Mouse (Mus musculus): ENCODE measurements around the gene Crip1.

Gene Crip1

DNA sequence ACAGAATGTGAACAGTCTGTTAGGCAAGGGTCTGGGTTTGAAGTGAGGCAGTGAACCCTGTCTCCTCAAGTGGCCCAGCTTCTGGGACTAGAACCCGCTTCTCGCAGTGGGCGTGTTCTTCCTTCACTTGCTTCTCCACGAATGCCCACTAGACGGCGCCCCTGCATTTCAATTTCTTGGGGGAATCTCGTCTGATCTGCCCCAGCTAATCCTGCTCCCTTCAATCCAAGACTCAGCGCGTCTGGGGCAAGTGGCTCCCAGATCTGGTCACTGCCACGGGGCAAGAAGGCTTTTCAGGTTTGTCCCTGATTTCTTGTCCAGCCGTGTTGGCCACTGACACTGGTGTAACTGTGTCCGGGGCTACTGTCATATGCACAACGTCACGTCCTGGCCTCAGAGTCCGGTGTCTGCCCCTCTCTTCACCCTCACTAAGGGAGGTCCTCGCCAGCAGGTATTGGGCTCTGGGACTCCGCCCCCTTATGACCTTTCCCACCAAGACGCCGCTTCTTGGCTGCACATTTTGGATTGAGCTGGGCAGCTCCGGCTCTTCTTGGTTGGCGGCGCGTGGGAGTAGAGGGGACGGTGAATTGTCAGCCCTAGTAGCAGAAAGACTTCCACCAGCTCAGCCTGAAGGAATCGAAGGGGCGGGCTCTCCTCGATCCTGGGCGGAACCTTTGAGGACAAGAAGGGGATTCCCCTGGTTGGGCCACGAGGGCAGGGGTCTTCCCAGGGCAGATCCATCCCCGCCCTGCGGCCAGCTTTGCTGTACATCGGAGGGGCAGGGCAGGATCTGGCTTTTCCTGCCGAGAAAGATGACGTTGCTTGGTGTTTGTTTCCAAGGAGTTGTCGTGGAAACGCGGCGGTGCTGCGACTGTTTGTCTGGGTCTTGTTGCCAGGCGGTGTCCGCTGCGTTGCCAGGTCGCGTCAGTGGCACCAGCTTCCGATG, at the start of gene Crip1:
Gene Crip1 (plus strand): TSS at position 205 of the 946 bp plus-strand sequence.
- in situ Hi-C loops (cut with MboI, MseI) = loop anchor here (5.0 kb wide), 2 partner anchors 41 to 274 kb away; partner anchors contain the start of gene Tmem121

GRCm38 (mm10) chr12:113097040-113097439, 49.1 kb upstream of the Crip1 start:
- in situ Hi-C loops (cut with MboI, MseI) = no loop called here

DNA sequence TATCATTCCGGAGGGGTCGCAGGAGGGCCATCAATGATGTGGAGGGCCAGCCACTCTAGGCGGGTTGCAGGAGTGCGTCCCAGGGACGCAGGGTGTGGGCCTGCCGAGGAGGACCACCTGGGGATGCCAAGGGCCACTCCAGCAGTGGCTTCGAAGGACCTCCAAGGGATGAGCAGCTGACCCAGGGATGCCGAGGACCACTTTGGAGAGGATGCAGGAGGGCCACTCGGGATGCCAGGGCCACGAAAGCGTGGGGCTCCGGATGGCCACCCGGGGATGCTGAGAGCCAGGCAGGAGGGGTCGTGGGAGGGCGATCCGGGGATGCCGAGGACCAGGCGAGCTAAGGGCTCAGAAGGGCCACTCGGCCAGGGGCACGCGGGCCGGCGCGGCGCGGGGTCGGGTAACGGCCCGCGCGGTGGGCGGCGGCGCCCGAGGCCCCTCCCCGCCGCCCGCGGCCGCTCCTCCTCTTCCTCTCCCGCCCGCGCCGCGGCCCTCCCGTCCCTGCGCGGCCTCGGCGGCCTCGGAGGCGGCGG, 48.3 kb upstream of the Crip1 start, which contains the start of gene Mta1:
Gene Mta1 (plus strand): TSS at position 530 of the 533 bp plus-strand sequence.
- in situ Hi-C loops (cut with MboI, MseI) = no loop called here

- in situ Hi-C loops (cut with MboI, MseI) = no loop called here
Observed at GRCm38 (mm10) chr12:113098530-113099151, 47.5 kb upstream of the Crip1 start.

GRCm38 (mm10) chr12:113099470-113100237, 46.5 kb upstream of the Crip1 start:
- in situ Hi-C loops (cut with MboI, MseI) = no loop called here

DNA sequence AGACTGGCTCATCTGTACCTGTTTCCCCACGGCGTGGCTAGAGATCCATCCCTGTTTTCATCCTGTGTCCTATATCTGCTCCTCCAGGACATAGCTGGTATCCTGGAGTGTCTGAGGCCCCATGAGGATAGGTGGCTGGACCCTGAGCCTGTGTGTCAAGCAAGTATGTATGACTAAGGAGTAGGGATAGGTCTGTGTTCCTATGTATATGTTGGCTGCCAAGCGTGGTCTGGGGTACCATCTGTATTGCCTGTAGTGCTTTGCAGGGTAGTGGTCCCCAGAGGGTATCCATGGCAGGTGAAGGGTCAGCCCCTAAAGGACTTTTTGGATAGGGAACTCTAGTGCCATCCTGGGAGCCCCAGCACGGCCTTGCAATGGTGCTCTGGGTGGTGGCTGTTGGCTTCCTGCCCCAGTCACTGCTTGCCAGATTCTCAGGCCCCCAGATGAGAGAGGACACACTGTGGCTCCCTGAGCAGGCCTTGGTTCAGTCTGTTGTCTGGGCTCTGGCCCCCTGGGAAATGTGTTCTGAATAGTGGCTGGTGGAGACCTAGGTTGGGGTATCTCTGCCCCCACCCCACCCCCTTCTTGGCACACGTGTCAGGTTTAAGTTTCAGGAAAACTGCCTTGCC, 45.6 kb upstream of the Crip1 start:
- in situ Hi-C loops (cut with MboI, MseI) = no loop called here

GRCm38 (mm10) chr12:113101251-113101960, 44.7 kb upstream of the Crip1 start:
- in situ Hi-C loops (cut with MboI, MseI) = no loop called here

DNA sequence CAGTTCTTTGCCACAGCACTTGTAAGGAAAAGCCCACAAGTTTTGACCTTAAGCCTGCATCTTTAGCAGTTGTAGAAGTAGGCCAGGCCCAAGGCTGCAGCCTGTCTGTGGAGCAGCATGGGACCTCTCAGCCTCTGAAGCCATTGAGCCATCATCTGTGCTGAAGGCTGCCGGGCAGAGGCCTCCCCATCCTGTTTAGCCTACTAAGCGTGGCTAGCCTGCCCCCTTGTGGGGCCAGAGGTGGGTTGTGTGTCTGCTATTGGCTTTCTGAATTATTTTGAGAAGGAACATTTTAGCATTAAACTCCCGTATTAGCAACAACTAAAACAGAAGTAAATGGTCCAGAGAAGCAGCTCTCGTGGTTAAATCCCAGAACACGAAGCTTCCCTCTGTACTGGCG, 43.7 kb upstream of the Crip1 start:
- in situ Hi-C loops (cut with MboI, MseI) = no loop called here

DNA sequence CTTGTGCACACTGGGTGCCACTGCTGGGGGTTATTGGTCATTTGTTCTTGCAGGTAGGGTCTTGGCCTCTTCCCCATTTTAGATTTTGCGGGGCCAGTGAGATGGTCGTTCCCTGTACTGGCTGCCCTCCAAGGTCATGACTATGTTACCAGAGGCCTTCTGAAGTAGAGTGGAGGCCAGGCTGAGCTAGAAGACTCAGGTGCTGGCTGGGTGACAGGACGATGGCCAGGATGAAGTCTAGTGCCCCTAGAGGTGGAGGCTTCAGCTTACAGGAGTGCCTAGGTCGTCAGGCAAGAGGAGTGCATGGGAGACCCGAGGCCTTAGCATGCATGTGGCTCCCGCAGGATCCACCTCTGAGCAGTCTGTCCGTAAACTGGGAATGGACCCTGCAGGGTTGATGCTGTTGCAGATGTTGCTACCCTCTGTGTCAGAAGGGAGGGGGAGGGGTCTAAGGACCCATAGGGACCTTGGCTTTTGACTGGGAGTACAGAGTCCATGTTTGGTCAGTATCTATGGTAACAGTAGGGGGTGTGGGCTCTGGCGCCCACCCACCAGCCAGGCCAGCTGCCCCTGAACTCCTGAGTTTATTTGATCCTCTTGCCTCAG, 42.2 kb upstream of the Crip1 start:
- in situ Hi-C loops (cut with MboI, MseI) = no loop called here

- in situ Hi-C loops (cut with MboI, MseI) = no loop called here
Observed at GRCm38 (mm10) chr12:113106386-113106785, 39.7 kb upstream of the Crip1 start.

DNA sequence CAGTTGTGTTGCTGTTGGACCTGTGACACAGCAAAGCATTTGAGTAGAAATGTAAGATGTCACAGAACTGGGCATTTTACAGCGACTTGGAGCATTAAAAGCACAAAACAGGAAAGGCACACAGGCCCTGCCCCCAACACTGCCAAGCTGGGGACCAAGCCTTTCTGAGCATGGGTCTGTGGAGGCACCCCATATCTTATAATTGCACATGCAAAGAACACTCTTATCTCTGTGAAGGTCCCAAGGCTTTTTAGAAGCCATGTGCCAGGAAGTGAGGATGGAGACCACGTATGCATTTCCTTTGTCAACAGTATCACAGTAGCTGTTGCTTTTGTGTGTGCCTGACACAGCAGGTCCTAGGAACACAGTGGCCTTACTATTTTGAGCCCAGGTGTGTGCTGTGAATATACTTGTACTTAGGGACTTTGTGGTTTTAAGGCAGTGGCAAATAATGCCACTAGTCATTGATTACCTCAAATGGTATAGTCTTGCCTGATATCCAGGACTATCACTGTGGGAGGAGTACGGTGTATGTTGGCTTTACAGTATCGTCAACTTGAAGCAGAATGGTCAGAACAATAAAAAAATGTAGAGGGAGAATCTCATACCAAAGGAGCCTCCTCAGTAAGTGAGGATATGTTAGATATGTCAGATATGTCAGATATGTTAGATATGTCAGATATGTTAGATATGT, 38.5 kb upstream of the Crip1 start:
- in situ Hi-C loops (cut with MboI, MseI) = no loop called here

- in situ Hi-C loops (cut with MboI, MseI) = no loop called here
Observed at GRCm38 (mm10) chr12:113108528-113109283, 37.4 kb upstream of the Crip1 start.

GRCm38 (mm10) chr12:113109801-113110200, 36.3 kb upstream of the Crip1 start:
- in situ Hi-C loops (cut with MboI, MseI) = no loop called here

- in situ Hi-C loops (cut with MboI, MseI) = no loop called here
Observed at GRCm38 (mm10) chr12:113114141-113114540, 32.0 kb upstream of the Crip1 start.

DNA sequence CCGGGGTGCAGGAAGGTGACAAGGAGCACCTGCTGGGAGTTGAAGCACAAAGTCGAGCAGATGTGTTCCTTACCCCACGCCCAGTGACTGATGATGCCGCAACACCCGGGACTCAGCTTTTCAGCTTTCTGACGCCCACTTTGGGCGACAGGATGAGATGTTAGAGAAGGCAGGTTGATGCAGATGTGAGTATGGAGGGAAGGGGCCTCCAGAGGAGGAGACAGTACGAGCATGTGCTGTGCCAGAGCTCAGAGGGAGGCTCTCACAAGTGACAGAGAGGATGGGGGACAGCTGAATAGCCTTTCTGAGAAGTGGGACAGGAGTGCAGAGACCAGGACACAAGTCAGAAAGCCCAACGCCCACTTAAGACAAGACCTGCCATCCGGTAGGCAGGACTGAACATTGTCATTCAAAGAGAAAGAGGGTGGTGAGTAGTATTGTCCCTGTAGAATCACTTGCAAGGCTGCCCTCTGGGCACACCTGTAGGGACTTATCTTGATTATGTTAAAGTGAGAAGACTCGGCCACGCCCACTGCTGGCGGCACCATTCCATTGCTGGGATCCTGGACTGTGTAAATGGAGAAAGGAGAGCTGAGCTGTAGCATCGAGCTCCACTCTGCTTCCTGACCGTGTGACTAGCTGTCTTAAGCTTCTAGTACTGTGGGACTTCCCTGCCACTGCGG, 31.1 kb upstream of the Crip1 start:
- in situ Hi-C loops (cut with MboI, MseI) = no loop called here

- in situ Hi-C loops (cut with MboI, MseI) = no loop called here
Observed at GRCm38 (mm10) chr12:113119516-113120410, 26.4 kb upstream of the Crip1 start.

DNA sequence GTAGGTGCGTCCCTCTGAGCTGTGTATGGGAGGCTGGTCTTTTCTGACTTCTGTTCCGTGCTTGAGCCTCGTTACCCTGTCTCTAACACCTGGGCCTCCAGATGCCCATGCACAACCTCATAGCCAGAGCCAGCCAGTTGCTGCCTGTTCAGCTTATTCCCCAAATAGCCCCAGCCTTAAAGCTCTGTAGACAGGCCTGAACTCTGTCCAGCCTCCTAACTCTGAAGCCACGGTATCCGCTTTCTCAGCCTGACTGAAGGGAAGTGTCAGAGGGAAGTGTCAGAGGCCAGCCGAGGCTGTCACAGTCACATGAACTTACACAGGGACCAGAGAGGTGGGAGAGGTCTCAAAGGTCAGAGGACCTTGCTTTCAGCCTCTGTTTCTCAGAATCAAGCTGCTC, 21.4 kb upstream of the Crip1 start:
- in situ Hi-C loops (cut with MboI, MseI) = no loop called here

Measured in T-helper 2 cell (primary cell).